Mouse (Mus musculus): ENCODE measurements at regions not wholly inside any gene's neighbourhood (a gene's known extent, or its start where the extent isn't known, plus 50 kb on each side); places are given as distances from the start of the nearest gene placed in this dataset.

DNA sequence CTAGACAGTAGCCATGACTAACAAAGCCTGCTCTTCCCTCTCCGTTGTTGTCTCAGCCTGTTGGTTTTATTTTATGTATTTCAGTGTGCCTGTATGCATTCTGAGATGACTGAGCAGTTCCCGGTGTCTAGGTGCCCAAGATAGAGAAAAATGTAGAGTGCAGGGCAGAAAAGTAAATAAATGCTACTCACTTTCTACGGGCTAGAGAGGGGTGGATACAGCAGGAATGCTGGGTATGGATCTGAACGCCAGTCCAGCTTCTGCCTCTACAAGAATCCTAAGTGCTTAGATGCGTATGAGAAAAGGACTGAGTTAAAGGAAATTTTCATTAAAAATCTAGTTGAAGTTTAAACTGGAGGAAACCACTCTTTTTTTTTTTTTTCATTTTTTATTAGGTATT is 149.4 kb upstream of the Tbx20 start:
- ATAC-seq (replicated peaks; ENCODE audit: low FRiP score, low TSS enrichment, poor library complexity, severe bottlenecking), result no peak

DNA sequence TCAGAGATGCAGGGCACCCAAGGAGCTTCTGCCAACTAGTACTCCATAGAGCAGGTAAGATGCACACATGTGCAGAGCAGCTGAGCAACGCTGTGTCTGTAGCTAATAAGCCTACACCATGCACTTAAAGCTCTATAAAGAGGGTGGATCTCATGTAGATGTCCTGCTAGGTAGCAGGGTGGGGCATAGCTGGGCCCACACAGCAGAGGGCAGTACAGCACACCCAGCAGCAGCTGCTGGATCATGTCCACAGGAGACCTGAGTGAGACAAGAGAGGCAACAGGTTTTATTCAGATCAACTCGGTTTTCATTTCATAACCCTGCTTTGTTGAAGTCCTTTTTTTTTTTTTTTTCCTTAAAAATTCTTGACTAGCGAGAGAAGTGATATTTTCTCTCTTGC is 151.5 kb upstream of the Gm10181 start:
- no peak for ATAC-seq (replicated peaks; ENCODE audit: low FRiP score, low TSS enrichment, poor library complexity, severe bottlenecking)

DNA sequence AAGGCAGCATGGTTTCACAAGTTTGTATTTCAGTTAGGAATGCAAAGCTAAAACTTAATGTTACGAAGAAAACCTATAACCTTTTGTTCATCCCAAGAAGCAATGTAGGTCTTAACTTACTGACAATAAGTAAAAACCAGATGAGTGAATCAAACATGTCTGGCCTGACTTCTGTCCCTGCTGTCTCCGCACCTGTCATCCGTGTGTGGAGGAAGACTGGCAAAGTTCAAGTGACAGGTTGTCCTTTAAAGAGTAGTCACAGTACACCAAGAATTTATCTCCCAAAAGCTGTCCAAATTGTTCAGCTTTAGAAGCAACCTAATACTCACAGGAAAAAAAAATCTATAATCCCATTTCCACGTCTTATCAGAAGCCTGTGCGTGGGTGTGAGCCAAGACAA is 146.3 kb upstream of the Gm10181 start:
- no peak for ATAC-seq (replicated peaks; ENCODE audit: low FRiP score, low TSS enrichment, poor library complexity, severe bottlenecking)

DNA sequence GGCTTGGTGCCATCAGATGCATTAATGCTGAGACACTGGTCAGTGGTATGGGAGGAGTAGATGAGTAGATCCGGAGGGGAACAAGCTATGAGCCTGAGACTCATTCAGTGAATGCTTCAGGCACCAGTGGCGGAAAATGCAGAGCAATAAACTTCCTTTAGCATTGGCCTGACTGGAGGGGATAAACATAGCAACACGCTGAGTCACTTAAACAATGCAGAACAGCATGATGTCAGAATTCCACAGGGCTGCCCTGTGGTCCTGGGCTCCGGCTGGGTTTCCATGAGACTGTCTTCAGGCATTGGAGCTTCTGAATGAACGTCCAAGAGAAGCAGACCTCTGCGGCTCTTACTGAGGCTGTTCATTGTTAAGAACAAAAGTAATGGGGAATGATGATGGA is 145.4 kb upstream of the Gm10181 start:
- no peak for ATAC-seq (replicated peaks; ENCODE audit: low FRiP score, low TSS enrichment, poor library complexity, severe bottlenecking)

DNA sequence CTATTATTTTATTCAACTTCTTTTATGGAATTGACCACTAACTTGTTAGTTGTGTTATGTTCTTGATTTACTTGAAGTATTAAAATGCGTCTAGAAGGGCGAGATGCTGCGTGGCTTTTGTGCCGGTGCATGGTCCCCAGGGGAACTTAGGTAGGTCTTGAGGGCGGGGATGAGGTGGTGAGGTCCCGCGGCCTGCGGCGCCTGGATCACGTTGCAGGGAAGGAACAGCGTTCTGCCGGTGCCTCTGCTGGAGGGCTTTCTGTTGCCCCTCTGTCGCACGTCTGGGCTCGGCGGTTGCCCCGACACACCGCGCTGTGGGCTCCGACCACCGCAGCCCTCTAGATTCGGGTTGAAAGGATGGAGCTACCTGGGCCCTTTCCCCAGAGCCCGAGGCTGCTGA is 136.7 kb upstream of the Gm10181 start:
- no peak for ATAC-seq (replicated peaks; ENCODE audit: low FRiP score, low TSS enrichment, poor library complexity, severe bottlenecking)

DNA sequence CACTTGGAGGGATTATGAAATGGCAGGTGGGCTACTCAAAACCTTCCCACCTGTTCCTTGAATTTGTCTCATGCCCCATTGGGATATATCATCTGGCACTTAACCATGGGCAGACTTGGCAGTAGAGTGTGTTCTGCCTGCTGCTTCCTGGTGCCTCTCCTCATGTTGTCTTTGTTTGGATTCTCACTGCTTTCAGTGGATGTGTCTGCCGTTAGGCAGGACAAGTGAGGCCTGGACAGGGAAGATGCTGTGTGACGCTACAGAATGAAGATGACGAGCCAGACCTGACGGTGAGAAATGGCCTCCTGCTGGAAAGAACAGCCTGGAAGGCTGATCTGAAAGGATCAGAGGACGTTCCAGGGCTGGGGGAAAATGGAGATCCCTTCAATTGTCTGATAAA is 133.6 kb upstream of the Gm10181 start:
- no peak for ATAC-seq (replicated peaks; ENCODE audit: low FRiP score, low TSS enrichment, poor library complexity, severe bottlenecking)

DNA sequence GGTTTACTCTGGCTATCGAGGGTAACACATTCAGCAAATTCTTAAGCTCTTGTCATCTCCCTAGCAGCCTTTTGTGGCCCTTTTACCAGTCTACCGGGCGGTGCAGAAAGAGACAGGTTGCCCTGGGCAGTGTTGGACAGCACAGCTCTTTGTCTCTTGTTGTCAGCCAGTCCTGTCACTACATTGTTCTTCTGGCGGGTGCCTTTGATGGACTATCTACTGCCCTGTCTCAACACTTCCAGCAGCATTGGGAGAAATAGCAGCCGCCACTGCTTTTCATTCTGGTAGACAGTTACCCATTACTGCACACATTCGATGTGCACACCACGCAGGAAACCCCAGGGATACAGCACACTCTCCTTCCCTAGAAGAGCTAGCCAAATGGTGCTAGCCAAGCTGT is 132.7 kb upstream of the Gm10181 start:
- no peak for ATAC-seq (replicated peaks; ENCODE audit: low FRiP score, low TSS enrichment, poor library complexity, severe bottlenecking)

DNA sequence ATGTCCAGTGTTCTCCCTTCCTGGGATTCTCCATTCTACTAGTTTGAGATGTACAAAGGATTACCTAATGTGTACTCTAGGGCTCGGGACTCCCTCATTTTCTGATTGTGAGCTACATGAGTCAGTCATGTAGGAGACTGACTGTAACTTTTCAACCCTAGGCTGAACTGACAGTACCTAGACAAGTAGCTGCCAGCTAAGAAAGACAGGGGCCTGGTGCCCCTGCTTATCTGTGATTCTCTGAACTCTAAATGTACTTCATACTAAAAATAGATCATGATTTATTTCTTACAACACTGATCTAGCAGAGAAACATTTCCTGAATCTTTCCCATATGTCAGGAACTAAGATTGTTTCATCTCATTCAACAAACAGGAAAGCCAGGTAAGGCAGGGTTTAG is 125.9 kb upstream of the Gm10181 start:
- ATAC-seq (replicated peaks; ENCODE audit: low FRiP score, low TSS enrichment, poor library complexity, severe bottlenecking), result no peak

DNA sequence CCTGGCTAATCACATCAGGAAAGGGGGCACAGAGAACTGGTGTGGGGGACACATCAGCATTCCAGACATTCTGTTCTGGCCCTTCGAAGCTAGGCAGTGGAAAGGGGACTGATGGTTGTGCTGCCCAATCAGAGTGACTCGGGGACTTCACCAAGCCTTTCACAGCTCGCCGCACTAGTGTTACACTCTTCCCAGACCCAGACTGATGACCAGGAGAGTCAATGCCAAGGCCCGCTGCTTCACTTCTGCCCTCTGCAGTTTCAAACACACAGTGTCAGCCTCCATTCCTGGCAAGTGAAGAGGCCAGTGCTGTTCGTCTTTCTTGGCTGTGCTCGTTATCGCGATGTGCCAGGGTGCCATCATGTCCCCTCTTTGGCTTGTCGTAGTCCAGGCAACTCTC is 121.7 kb upstream of the Gm10181 start:
- no peak for ATAC-seq (replicated peaks; ENCODE audit: low FRiP score, low TSS enrichment, poor library complexity, severe bottlenecking)

DNA sequence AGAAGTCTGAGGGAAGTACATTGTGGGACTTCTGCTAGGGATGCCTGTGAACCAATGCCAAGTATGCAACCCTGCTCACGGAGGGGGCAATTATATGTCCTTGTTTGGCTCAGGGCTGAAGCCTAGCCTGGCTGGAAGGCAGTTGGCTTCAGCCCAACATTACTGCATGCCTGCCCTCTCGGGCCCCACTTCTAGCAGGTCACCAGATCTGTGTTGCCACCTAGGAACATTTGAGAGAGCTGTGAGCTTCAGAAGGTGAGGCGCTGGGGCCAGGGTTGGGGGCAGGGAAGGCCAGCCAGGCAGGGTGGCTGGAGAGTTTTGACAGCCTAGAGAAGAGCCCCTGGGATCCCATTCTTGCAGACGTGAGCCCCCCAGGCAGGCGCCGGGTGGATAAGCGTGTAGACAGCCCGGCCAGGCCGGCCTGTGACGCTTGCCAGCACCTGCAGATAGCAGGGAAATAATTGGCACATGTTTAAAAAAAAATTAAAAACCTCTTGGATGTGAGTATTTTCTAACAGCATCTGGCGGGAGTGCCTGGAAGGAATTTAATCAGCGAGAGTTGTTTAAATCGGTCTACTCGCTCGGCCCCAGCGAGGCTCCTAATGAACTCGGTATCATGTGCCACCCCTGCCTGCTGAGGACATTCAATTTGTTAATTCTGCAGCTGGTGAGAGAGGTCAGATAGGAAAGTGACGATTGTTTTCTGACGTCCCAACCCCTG is 115.0 kb upstream of the Gm10181 start:
- ATAC-seq (replicated peaks; ENCODE audit: low FRiP score, low TSS enrichment, poor library complexity, severe bottlenecking), result no peak

DNA sequence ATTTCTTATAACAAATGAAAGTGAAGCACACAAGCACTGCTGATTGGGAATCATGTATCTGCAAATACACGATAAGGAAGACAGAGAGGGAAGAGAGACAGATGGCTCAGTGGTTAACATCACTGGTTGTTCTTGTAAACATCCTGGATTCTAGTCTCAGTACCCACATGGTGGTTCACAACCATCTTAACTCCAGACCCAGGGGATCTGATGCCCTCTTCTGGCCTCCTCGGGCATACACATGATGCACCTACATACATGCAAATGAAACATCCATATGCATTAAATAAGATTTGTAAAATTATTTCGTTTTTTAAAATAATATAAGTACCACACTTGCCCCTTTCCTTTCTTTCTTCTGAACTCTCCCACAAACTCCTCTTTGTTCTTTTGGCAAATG is 106.4 kb upstream of the Gm10181 start:
- no peak for ATAC-seq (replicated peaks; ENCODE audit: low FRiP score, low TSS enrichment, poor library complexity, severe bottlenecking)

DNA sequence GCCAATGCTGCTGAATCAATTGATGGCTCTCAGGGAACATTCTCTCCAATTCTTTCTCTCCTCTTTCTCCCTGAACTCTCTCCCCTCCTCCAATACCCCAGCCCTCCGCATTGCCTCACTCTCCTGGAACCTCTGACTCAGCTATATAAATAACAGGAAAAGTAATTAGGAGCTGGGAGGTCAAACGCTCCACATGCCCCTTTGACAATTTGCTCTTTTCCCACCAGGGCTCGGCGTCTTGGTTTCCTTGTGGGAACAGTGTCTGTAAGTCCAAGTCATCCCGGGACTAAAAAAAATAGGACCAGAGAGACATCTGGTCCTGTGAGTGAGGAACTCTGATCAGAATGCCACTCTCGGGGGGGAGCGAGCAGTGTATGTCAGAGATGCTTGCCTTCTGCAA is 94.7 kb upstream of the Gm10181 start:
- no peak for ATAC-seq (replicated peaks; ENCODE audit: low FRiP score, low TSS enrichment, poor library complexity, severe bottlenecking)

DNA sequence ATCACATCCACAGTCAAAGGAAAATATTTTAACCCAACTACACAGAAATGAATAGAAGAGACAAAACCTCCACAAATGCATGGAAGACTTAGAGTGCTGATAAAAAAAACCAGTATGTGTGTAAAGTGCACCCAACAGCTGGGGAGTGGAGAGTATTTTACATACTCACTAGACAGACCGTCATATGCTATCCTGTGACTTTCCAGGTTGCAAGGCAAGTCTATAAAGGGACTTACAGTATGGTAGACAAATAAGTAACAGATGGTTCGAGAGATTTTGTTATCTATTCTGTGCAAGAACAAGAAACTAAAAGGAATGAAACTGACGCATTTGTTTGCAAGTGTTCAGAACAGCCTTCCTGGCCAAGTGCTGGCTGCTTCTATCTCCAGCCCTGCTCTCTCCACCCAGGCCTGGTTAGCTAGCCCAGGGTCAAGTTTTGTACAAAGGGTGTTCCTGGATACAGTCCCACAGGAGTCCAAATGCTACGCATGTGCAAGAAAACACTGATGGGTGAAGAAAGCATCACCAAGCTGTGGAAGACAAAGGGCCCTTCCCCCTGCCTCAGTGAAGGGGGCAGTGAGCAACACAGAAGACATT is 68.0 kb upstream of the Gm10181 start:
- peak; percentile 59 for ATAC-seq (replicated peaks; ENCODE audit: low FRiP score, low TSS enrichment, poor library complexity, severe bottlenecking)

DNA sequence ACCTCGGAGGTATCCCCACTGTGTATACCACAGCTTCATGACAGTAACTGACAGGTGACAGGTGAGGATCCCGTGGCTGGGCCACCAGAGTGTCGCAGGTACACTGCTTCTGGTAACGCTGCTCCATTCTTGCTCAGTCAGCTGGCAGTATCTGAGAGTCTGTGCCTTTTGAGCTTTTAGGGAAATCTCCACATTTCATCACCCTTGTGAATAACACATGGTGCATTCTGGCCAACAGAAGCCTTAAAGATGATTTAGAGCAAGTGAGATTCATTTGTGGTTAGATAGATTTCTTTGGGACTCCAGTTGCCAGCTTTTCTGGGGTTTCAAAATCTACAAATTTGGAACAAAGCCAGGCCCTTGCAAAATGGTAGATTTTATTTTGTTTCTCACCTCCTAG is 66.8 kb upstream of the Gm10181 start:
- no peak for ATAC-seq (replicated peaks; ENCODE audit: low FRiP score, low TSS enrichment, poor library complexity, severe bottlenecking)

DNA sequence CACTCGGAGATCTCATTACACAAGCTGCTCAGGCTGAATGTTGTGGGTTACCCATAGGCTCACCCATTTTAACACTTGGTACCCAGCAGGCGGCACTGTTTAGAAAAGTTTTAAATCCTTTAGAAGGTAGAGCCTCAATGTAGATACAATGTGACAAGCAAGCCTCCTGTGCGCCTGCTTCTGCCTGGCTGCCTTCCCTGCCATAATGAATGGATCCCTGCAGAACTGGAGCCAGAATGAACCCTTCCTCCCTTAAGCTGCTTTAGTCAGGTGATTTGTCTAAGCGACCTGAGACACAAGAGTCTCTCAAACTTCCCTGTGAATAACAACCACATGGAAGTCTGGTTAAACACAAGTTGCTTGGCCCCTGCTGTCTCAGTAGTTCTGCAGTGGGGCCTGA is 64.7 kb upstream of the Gm10181 start:
- ATAC-seq (replicated peaks; ENCODE audit: low FRiP score, low TSS enrichment, poor library complexity, severe bottlenecking), result no peak

DNA sequence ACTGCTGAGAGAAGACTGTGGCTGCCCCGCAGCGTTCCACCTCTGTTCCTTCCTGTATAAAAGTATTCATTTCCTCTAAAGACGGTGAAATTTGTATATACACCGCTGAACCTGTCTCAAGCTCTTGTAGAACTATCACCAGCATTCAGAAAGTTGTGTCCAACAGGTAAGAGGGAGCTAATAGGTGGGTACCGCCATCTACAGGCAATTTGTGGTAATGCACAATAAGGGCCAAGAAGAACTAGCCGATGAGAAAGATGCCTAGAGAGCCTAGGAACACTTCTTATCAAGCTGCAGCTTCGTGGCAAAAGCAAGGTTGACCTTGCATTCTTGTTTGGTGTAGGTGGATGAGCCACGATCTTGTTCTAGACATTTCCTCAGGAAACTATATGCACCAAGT is 61.6 kb upstream of the Gm10181 start:
- ATAC-seq (replicated peaks; ENCODE audit: low FRiP score, low TSS enrichment, poor library complexity, severe bottlenecking), result peak; percentile 41; the same call in 1 of the 2 replicates

DNA sequence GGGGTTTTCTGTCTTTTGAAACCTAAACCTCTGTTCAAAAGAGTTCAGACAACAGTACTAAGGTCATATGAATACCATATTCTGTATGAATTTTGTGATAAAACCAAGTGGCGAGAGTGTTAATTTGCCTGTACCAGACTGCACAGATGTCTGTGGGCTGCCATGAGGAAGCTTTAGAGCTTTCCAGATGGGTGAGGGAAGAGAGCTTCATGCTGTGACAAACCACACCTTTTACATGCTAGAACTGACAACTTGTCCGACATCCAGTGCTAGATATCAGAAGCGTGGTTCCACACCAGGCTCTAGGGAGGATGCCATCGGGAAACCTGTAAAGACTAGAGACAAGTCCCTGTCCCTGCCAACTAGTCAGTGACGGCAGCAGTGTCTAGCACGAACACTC is 60.9 kb upstream of the Gm10181 start:
- ATAC-seq (replicated peaks; ENCODE audit: low FRiP score, low TSS enrichment, poor library complexity, severe bottlenecking), result no peak

DNA sequence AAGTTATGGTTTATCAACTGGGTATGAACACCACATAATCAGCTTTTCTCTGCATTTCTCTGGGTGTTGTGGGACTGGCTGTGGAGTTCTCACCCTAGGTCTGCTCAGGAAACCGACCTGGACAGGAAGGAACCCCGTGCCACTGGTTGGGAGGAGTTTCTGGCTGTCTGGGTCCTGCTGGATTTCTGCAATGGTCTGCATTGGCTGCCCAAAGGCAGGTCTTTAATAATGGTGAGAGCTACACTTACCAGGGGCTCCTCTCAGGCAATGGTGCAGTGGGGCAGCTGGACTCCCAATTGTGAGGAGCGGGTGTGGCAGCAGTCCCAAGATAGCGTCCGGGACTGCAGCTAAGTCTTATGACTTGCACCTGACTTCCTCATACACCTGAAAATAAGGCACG is 57.8 kb upstream of the Gm10181 start:
- no peak for ATAC-seq (replicated peaks; ENCODE audit: low FRiP score, low TSS enrichment, poor library complexity, severe bottlenecking)
